Mouse (Mus musculus): ENCODE results near the gene Phf21a.

DNA sequence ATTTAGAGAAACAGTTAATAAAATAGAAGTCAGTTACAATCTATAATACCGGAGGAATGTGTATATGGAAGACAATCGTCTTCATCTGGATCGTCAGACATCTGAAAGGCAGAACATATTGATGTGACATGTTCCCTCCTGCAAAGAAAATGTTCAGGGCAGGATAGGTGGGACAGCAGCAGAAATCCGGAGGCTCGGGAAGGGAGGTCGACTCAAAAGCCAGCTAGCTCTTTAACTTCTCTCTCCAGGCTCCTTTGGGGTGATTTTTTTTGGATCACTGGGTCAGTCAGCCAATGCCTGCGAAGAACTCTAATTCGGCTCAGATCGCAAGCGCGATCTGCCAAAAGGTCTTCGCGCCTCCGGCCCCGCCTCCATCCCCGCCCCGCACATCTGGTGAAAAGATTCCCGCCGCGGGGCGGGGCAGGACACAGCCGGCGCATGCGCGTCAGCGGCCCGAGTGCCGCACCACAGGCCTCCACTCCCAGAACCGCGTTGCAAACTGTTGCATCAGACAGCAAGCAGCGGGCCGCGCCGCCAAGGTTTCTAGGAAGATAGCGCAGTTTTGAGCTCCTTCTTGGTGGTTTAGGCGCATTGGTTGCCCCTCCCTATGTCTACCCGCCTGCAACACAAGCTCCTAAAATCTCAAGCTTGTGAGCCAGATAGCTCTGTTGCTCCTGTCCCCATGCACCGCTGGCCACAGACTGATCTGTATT is 37.7 kb upstream of the Phf21a start:
- 0 out of 2 replicates have a peak, but pooled peaks have one; percentile 54 for TF ChIP-seq POLR2A (IDR thresholded peaks at IDR 0.05; ENCODE audit: insufficient read depth, low read depth, low read length)
- no peak for TF ChIP-seq CTCF (IDR thresholded peaks at IDR 0.05; ENCODE audit: insufficient read depth, low read depth, low read length)
